Mouse (Mus musculus) mammary gland, adult 2 months (tissue): ENCODE data around the gene Syndig1. TPM values are rescaled to one million over a fixed set of nuclear protein-coding genes. Genes with fewer than 3 reads are reported as not detected.

ENCODE experiments used
- polyA plus RNA-seq: library from polyadenylated mRNA; depleted of rRNA; stranded (reverse); fragments of >200 nt; gene quantifications from 2 replicates; pipeline ENCODE4 v1.2.3, GENCODE M21; 2012; ENCODE audit warnings: low replicate concordance; rRNA removed

Gene Syndig1
- 0.43 TPM in 1 of 2 replicates, not detected in the other for polyA plus RNA-seq

GRCm38 (mm10) chr2:149828911-149829310 lies at the start of gene Syndig1:
Gene Syndig1 (plus strand): TSS chr2:149829211.

GRCm38 (mm10) chr2:149830536-149831458 lies 1.8 kb downstream of the Syndig1 start, which contains the start of gene C530025M09Rik:
Gene C530025M09Rik (minus strand): TSS chr2:149831213.

Other genes starting within 250 kb of the Syndig1 start
- not detected in 2 replicates for gene C530025M09Rik, start 2.0 kb downstream of the Syndig1 start, polyA plus RNA-seq